8 mouse cellular contexts compared by ENCODE assay signal in genomic region chr13:37434841-37435240, GRCm38 (mm10).
DNase-seq lines count a peak whose midpoint lies in the region; ATAC-seq and TF ChIP-seq lines count a peak whose summit lies in the region.

No protein-coding gene starts in this region.

- no peaks in the 10 kb centered on the region for H3K36me3 ChIP-seq in CH12.LX (replicated peaks in 1 of 2; ENCODE audit: control insufficient read depth in 1 of 2, insufficient read depth in 1 of 2, low read length in 1 of 2)
- H3K36me3 ChIP-seq in heart, embryonic 14.5 days (ENCODE audit: control insufficient read depth, insufficient read depth, low read length), result no peaks in the 10 kb centered on the region
- H3K36me3 ChIP-seq in liver, embryonic 13.5 days, result no peaks in the 10 kb centered on the region

- no peak for ATAC-seq in heart, embryonic 14.5 days (ENCODE audit: insufficient number of reproducible peaks, insufficient read depth, low FRiP score, low read depth)
- no peak for ATAC-seq in liver, embryonic 13.5 days (ENCODE audit: low read depth)

- peak overlapping the region; percentile 55 for H3K9ac ChIP-seq in CH12.LX (ENCODE audit: insufficient read depth, low read depth)
- H3K9ac ChIP-seq in heart, embryonic 14.5 days (ENCODE audit: low read length), result peak overlapping the region; percentile 67; the same call in 1 of the 2 replicates
- no peak overlapping the region for H3K9ac ChIP-seq in liver, embryonic 13.5 days

- no peak for TF ChIP-seq CTCF in CH12.LX (conservative IDR thresholded peaks at IDR 0.05 in 1 of 2, IDR thresholded peaks at IDR 0.05 in 1 of 2; ENCODE audit: low read depth in 2 of 2, low read length in 2 of 2)

- dilution Hi-C loops in CH12.LX (cut with MboI; ENCODE audit: extremely low pct_ligation_motif_present, extremely low pct_unique_long_range_greater_than_20kb, low sequenced_read_pairs), result no loop called here

- peaks cover 8 to 27% of the 10 kb centered on the region in 2 experiments for H3K4me1 ChIP-seq in CH12.LX (ENCODE audit: control insufficient read depth in 1 of 2, insufficient read depth in 2 of 2)
- H3K4me1 ChIP-seq in heart, embryonic 14.5 days (ENCODE audit: control insufficient read depth in 2 of 2, insufficient read depth in 2 of 2, low read length in 2 of 2), result peaks cover 7 to 8% of the 10 kb centered on the region in 2 experiments; a peak in 3 of 4 replicates
- peaks cover 7% of the 10 kb centered on the region for H3K4me1 ChIP-seq in liver, embryonic 13.5 days (replicated peaks)

- no peaks in the 10 kb centered on the region for H3K27me3 ChIP-seq in CH12.LX (replicated peaks)
- peaks cover 15% of the 10 kb centered on the region for H3K27me3 ChIP-seq in heart, embryonic 14.5 days (ENCODE audit: control insufficient read depth, insufficient read depth, low read length)
- H3K27me3 ChIP-seq in liver, embryonic 13.5 days, result 0 out of 2 replicates have a peak, but pooled peaks cover 5% of the 10 kb centered on the region

- DNase-seq in embryo, embryonic 10 days (ENCODE audit: low spot score), result peak; percentile 9
- no peak for DNase-seq in embryo, embryonic 11 days
- no peak for DNase-seq in CH12.LX (ENCODE audit: extremely low read depth)
- no peak for DNase-seq in liver, embryonic 13.5 days
- DNase-seq in adrenal gland, adult 18-20 months (ENCODE audit: low spot score in 2 of 2), result no peak
- DNase-seq in Muller cell, postnatal 12 days (ENCODE audit: inconsistent ontology term), result no peak
- DNase-seq in layer of hippocampus, adult 11-12 months (ENCODE audit: low spot score), result no peak

- no peaks in the 10 kb centered on the region for H3K79me2 ChIP-seq in CH12.LX (replicated peaks; ENCODE audit: control insufficient read depth, extremely low read depth, insufficient read depth, poor library complexity, severe bottlenecking)

- no peaks in the 10 kb centered on the region for H3K9me3 ChIP-seq in CH12.LX (replicated peaks; ENCODE audit: low read length)
- H3K9me3 ChIP-seq in heart, embryonic 14.5 days (ENCODE audit: control insufficient read depth, low read length), result no peaks in the 10 kb centered on the region
- no peaks in the 10 kb centered on the region for H3K9me3 ChIP-seq in liver, embryonic 13.5 days (replicated peaks)

- H3K4me3 ChIP-seq in CH12.LX (replicated peaks in 1 of 3; ENCODE audit: low read depth in 2 of 3, low read length in 2 of 3, poor library complexity in 1 of 3), result peak overlapping the region; percentile 59 to 69 (median 69)
- H3K4me3 ChIP-seq in heart, embryonic 14.5 days (ENCODE audit: control insufficient read depth in 1 of 2, insufficient read depth in 1 of 2, low read depth in 1 of 2, low read length in 2 of 2), result peak overlapping the region; percentile 36 to 63
- peak overlapping the region; percentile 44 for H3K4me3 ChIP-seq in liver, embryonic 13.5 days (replicated peaks)

- in situ Hi-C loops in CH12.LX (cut with MboI; ENCODE audit: low pct_ligation_motif_present, low pct_unique_long_range_greater_than_20kb, low sequenced_read_pairs), result no loop called here

- peak overlapping the region; percentile 79 for H3K4me2 ChIP-seq in CH12.LX (ENCODE audit: insufficient read depth, low read depth, poor library complexity, severe bottlenecking)
- peak overlapping the region; percentile 78 for H3K4me2 ChIP-seq in heart, embryonic 14.5 days (ENCODE audit: low read length)
- H3K4me2 ChIP-seq in liver, embryonic 13.5 days, result peak overlapping the region; percentile 56

- TF ChIP-seq EP300 in CH12.LX (IDR thresholded peaks at IDR 0.05; ENCODE audit: low read length), result no peak

- WGBS in heart, embryonic 14.5 days, result 20% methylated on average over 9 of the region's 9 CpGs
- WGBS in liver, embryonic 13.5 days (ENCODE audit: insufficient replicate concordance), result 12% methylated on average over 9 of the region's 9 CpGs

- TF ChIP-seq RAD21 in CH12.LX (IDR thresholded peaks at IDR 0.05; ENCODE audit: low read depth, low read length), result no peak

- TF ChIP-seq POLR2A in CH12.LX (IDR thresholded peaks at IDR 0.05; ENCODE audit: low read depth, low read length), result no peak

- no peak overlapping the region for H3K27ac ChIP-seq in CH12.LX (ENCODE audit: insufficient read depth, low read depth)
- H3K27ac ChIP-seq in heart, embryonic 14.5 days (replicated peaks in 1 of 2; ENCODE audit: control insufficient read depth in 1 of 2, insufficient read depth in 1 of 2, low read depth in 2 of 2, low read length in 2 of 2), result peak overlapping the region in 1 of 2 experiments; percentile 63; a peak in 3 of 4 replicates
- no peak overlapping the region for H3K27ac ChIP-seq in liver, embryonic 13.5 days

TF ChIP-seq in CH12.LX, 34 proteins besides CTCF, POLR2A, EP300 and RAD21:
- no peak; the same call in 1 of the 2 replicates for TF ChIP-seq CHD1 (IDR thresholded peaks at IDR 0.05; ENCODE audit: low read depth, low read length)
- TF ChIP-seq POLR2AphosphoS2 (IDR thresholded peaks at IDR 0.05; ENCODE audit: low read depth, low read length), result no peak
- TF ChIP-seq SIN3A (IDR thresholded peaks at IDR 0.05; ENCODE audit: low read length), result no peak
- TF ChIP-seq MXI1 (IDR thresholded peaks at IDR 0.05; ENCODE audit: low read depth, low read length), result no peak
- no peak for TF ChIP-seq USF2 (conservative IDR thresholded peaks at IDR 0.05; ENCODE audit: low read depth, low read length)
- TF ChIP-seq E2F4 (IDR thresholded peaks at IDR 0.05; ENCODE audit: insufficient replicate concordance, low read depth, low read length), result no peak
